Mouse (Mus musculus) CH12.LX (cell line): ENCODE results near the gene P2rx4. TPM values are rescaled to one million over a fixed set of nuclear protein-coding genes. Genes with fewer than 3 reads are reported as not detected.

Source experiments
- DNase-seq: peaks from one replicate; pipeline ENCODE4 v3.0.0-alpha.2; 2013; ENCODE audit errors: extremely low read depth
- H3K27ac ChIP-seq: 2 replicates; pipeline ENCODE4 v1.5.1; 2012; ENCODE audit warnings: low read depth, mild to moderate bottlenecking, control low read depth, moderate library complexity; ENCODE audit not compliant: insufficient read depth
- H3K27me3 ChIP-seq: replicated peaks from 2 replicates; pipeline ENCODE3; 2012; ENCODE audit warnings: inconsistent platforms
- H3K36me3 ChIP-seq, 2 experiments: replicated peaks in 1 of 2; 2 replicates each; pipeline versions ENCODE3 to v1.6.1; 2012; ENCODE audit warnings: inconsistent platforms in 1 of 2, low read length in 1 of 2, mild to moderate bottlenecking in 1 of 2, mixed read lengths in 1 of 2, moderate library complexity in 1 of 2; ENCODE audit not compliant: control insufficient read depth in 1 of 2, insufficient read depth in 1 of 2
- H3K4me1 ChIP-seq, 2 experiments: 2 replicates each; pipeline ENCODE4 v1.6.1; 2012; ENCODE audit warnings: inconsistent platforms in 1 of 2, moderate library complexity in 1 of 2; ENCODE audit not compliant: insufficient read depth in 2 of 2, control insufficient read depth in 1 of 2
- H3K4me2 ChIP-seq: 2 replicates; pipeline ENCODE4 v1.6.1; 2012; ENCODE audit warnings: low read depth, mild to moderate bottlenecking, control low read depth; ENCODE audit not compliant: poor library complexity, insufficient read depth, severe bottlenecking
- H3K4me3 ChIP-seq, 3 experiments: fragments of 150-350 bp in 1 of 3; sonication (generic) in 1 of 3; replicated peaks in 1 of 3; 2 replicates each; pipeline versions ENCODE3 to v1.5.1; 2011 to 2012; ENCODE audit warnings: low read depth in 2 of 3, low read length in 2 of 3, mild to moderate bottlenecking in 2 of 3, moderate library complexity in 2 of 3, control low read depth in 1 of 3, improper control_type of control experiment in 1 of 3, inconsistent platforms in 1 of 3, mixed read lengths in 1 of 3; ENCODE audit not compliant: poor library complexity in 1 of 3
- H3K79me2 ChIP-seq: replicated peaks from 2 replicates; pipeline ENCODE4 v1.6.1; 2012; ENCODE audit warnings: mild to moderate bottlenecking, moderate library complexity; ENCODE audit not compliant: control insufficient read depth, poor library complexity, insufficient read depth, severe bottlenecking; ENCODE audit errors: extremely low read depth
- H3K9ac ChIP-seq: 2 replicates; pipeline ENCODE4 v1.6.1; 2012; ENCODE audit warnings: low read depth, mild to moderate bottlenecking, control low read depth, moderate library complexity; ENCODE audit not compliant: insufficient read depth
- H3K9me3 ChIP-seq: replicated peaks from 2 replicates; pipeline ENCODE3; 2012; ENCODE audit warnings: low read length, inconsistent platforms, mixed read lengths
- BHLHE40 ChIP-seq: IDR thresholded peaks from 2 replicates; pipeline ENCODE4 v1.6.1; 2011; ENCODE audit warnings: mild to moderate bottlenecking, low read depth, low read length, improper control_type of control experiment
- CHD1 ChIP-seq: IDR thresholded peaks from 2 replicates; pipeline ENCODE4 v1.6.1; 2012; ENCODE audit warnings: low read depth, low read length, improper control_type of control experiment, inconsistent platforms
- CTCF ChIP-seq, 2 experiments: IDR thresholded peaks in 1 of 2; conservative IDR thresholded peaks in 1 of 2; 2 replicates each; pipeline ENCODE4 v1.5.1; 2011 to 2012; ENCODE audit warnings: low read depth in 2 of 2, low read length in 2 of 2, improper control_type of control experiment in 1 of 2, inconsistent platforms in 1 of 2, mild to moderate bottlenecking in 1 of 2, moderate library complexity in 1 of 2
- ELF1 ChIP-seq: IDR thresholded peaks from 2 replicates; pipeline ENCODE4 v1.6.1; 2014; ENCODE audit warnings: low read depth, mild to moderate bottlenecking, inconsistent platforms, low read length, improper control_type of control experiment
- ETS1 ChIP-seq: conservative IDR thresholded peaks from 2 replicates; pipeline ENCODE4 v1.6.1; 2012; ENCODE audit warnings: low read depth, mild to moderate bottlenecking, inconsistent platforms, low read length, improper control_type of control experiment, moderate library complexity
- HCFC1 ChIP-seq: IDR thresholded peaks from 2 replicates; pipeline ENCODE4 v1.6.1; 2012; ENCODE audit warnings: low read depth, mild to moderate bottlenecking, inconsistent platforms, low read length, improper control_type of control experiment
- IRF4 ChIP-seq: IDR thresholded peaks from 2 replicates; pipeline ENCODE4 v1.6.1; 2014; ENCODE audit warnings: low read depth, mild to moderate bottlenecking, inconsistent platforms, low read length, improper control_type of control experiment
- JUN ChIP-seq: IDR thresholded peaks from 2 replicates; pipeline ENCODE4 v1.6.1; 2011; ENCODE audit warnings: low read depth, mild to moderate bottlenecking, low read length, improper control_type of control experiment, moderate library complexity; ENCODE audit not compliant: insufficient read depth
- JUND ChIP-seq: conservative IDR thresholded peaks from 2 replicates; pipeline ENCODE4 v1.6.1; 2011; ENCODE audit warnings: low read depth, low read length, improper control_type of control experiment
- KAT2A ChIP-seq: IDR thresholded peaks from 2 replicates; pipeline ENCODE4 v1.6.1; 2012; ENCODE audit warnings: low read length, improper control_type of control experiment, inconsistent platforms; ENCODE audit not compliant: insufficient replicate concordance
- MAX ChIP-seq: IDR thresholded peaks from 2 replicates; pipeline ENCODE4 v1.6.1; 2011; ENCODE audit warnings: low read length, improper control_type of control experiment
- MEF2A ChIP-seq: IDR thresholded peaks from 2 replicates; pipeline ENCODE4 v1.6.1; 2014; ENCODE audit warnings: low read depth, mild to moderate bottlenecking, inconsistent platforms, low read length, improper control_type of control experiment, borderline replicate concordance
- NRF1 ChIP-seq: IDR thresholded peaks from 2 replicates; pipeline ENCODE4 v1.6.1; 2014; ENCODE audit warnings: low read depth, mild to moderate bottlenecking, inconsistent platforms, low read length, improper control_type of control experiment, moderate library complexity
- RCOR1 ChIP-seq: conservative IDR thresholded peaks from 2 replicates; pipeline ENCODE4 v1.6.1; 2012; ENCODE audit warnings: low read depth, mild to moderate bottlenecking, inconsistent platforms, low read length, improper control_type of control experiment
- UBTF ChIP-seq: IDR thresholded peaks from 2 replicates; pipeline ENCODE4 v1.6.1; 2012; ENCODE audit warnings: low read depth, mild to moderate bottlenecking, inconsistent platforms, low read length, improper control_type of control experiment, moderate library complexity
- USF1 ChIP-seq: IDR thresholded peaks from 2 replicates; pipeline ENCODE4 v1.6.1; 2014; ENCODE audit warnings: low read depth, mild to moderate bottlenecking, inconsistent platforms, low read length, improper control_type of control experiment
- ZC3H11A ChIP-seq: IDR thresholded peaks from 2 replicates; pipeline ENCODE4 v1.6.1; 2012; ENCODE audit warnings: low read depth, mild to moderate bottlenecking, inconsistent platforms, low read length, improper control_type of control experiment
- dilution Hi-C: fragments of 300-500 bp; cut with MboI; formaldehyde crosslinking; loops from 2 replicates; pipeline ENCODE4 v1.14.3; 2020; ENCODE audit warnings: low sequenced_read_pairs; ENCODE audit not compliant: extremely low pct_unique_long_range_greater_than_20kb, extremely low pct_ligation_motif_present
- in situ Hi-C: fragments of 300-500 bp; cut with MboI; formaldehyde crosslinking; loops from 3 replicates; pipeline ENCODE4 v1.14.3; 2019; ENCODE audit warnings: low sequenced_read_pairs, low pct_ligation_motif_present, low pct_unique_long_range_greater_than_20kb, mixed read lengths
- polyA plus RNA-seq: library from polyadenylated mRNA; unstranded; fragments of >175 nt; gene quantifications from 2 replicates; pipeline ENCODE4 v1.2.1, GENCODE M21; 2012; ENCODE audit warnings: low read depth; ENCODE audit not compliant: insufficient read length
- total RNA-seq, 2 experiments: library from RNA; depleted of rRNA; stranded (reverse); fragments of 300-350 nt in 1 of 2; fragments of >200 nt in 1 of 2; gene quantifications; 2 replicates each; pipeline ENCODE4 v1.2.3; 2012 to 2014

Gene P2rx4
- total and polyA plus RNA-seq, 3 experiments: 9.1 to 16.7 (median 11.0) TPM

DNA sequence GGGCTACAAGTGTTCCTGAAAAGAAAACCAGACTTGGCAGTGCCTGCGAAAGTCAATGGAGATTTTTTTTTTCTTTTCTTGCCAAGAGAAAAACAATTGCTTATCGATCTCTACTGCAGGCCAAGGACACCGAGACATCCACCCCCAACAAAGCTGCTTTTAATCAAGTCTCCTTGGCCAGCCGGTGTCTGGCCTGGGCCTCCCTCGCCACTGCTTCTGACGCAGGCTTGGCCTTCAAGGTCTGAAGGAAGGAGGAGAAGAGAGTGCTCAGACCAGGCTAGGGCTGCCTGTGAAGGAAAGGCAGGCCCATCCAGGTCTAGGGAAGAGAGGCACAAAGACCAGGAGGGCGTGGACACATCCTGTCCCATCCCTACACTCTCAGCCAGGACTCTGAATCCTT lies 63.0 kb downstream of the P2rx4 start:
- Histone ChIP-seq H3K4me3 (no peak overlapping the region), H3K79me2 (no peaks in the 10 kb centered on the region), H3K27ac (no peak overlapping the region), H3K27me3 (no peaks in the 10 kb centered on the region), H3K4me1 (peaks cover 0 to 11% of the 10 kb centered on the region in 2 experiments; a peak in 2 of 4 replicates), H3K36me3 (peaks cover 0 to 42% of the 10 kb centered on the region in 2 experiments), H3K9me3 (no peaks in the 10 kb centered on the region), H3K9ac (no peak overlapping the region), H3K4me2 (no peak overlapping the region)
- no peak for DNase-seq
- in situ Hi-C loops: no loop called here
- no peak for TF ChIP-seq IRF4
- no peak for TF ChIP-seq CTCF (conservative IDR thresholded peaks at IDR 0.05 in 1 of 2, IDR thresholded peaks at IDR 0.05 in 1 of 2; ENCODE audit: low read depth in 2 of 2, low read length in 2 of 2)
- no peak for TF ChIP-seq RCOR1
- no peak for TF ChIP-seq USF1
- TF ChIP-seq ZC3H11A: no peak
- no peak for TF ChIP-seq NRF1
- no peak for TF ChIP-seq UBTF
- TF ChIP-seq HCFC1: no peak
- TF ChIP-seq ELF1: no peak
- no peak for TF ChIP-seq MEF2A
- no peak for TF ChIP-seq KAT2A
- no peak for TF ChIP-seq BHLHE40
- dilution Hi-C loops: no loop called here

DNA sequence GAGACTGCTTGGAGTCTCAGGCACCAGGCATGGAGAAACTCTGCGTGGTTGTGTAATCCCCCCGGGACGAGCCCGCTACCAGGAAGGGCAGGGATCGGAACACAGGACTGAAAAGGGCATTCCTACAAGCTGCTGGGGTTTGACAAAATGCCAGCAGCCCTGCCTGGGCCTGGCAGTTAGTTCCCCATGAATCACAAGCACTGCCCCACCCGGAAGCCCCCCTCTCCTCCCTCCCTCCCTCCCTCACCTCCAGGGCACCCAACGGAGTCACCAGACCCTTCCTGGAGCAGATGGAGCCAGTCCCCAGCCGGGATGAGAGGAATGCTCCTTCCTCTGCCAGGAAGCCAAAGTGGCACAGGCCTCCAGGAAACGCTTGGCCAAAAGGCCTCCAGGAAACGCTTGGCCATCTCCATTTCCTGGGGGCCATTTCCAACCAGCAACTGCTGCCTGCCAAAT lies 63.5 kb downstream of the P2rx4 start:
- in situ Hi-C loops (no loop called here), dilution Hi-C loops (no loop called here)
- no peak overlapping the region for H3K4me2 ChIP-seq
- H3K27ac ChIP-seq: no peak overlapping the region
- H3K27me3 ChIP-seq: no peaks in the 10 kb centered on the region
- no peaks in the 10 kb centered on the region for H3K9me3 ChIP-seq
- no peak overlapping the region for H3K9ac ChIP-seq
- TF ChIP-seq HCFC1: no peak
- no peak for TF ChIP-seq CHD1
- TF ChIP-seq JUN: no peak
- TF ChIP-seq JUND: no peak
- no peak for TF ChIP-seq MAX
- TF ChIP-seq ETS1: no peak
- TF ChIP-seq UBTF: no peak
- no peak for TF ChIP-seq IRF4
- no peak for TF ChIP-seq ZC3H11A
- TF ChIP-seq KAT2A: no peak
- H3K4me3 ChIP-seq: no peak overlapping the region
- H3K4me1 ChIP-seq: peaks cover 0 to 11% of the 10 kb centered on the region in 2 experiments; a peak in 2 of 4 replicates
- no peaks in the 10 kb centered on the region for H3K79me2 ChIP-seq
- DNase-seq: no peak
- peaks cover 0 to 43% of the 10 kb centered on the region in 2 experiments for H3K36me3 ChIP-seq
